Mouse (Mus musculus) kidney, postnatal 0 days (tissue): Measurements from ENCODE around the gene Spo11. TPM values are rescaled to one million over a fixed set of nuclear protein-coding genes. Genes with fewer than 3 reads are reported as not detected.
A peak's percentile ranks its signal among the peaks of the same experiment; 100 is the strongest.

Experiments used
- ATAC-seq: fragments of 200-750 bp; cut with Nextera tagmentation; replicated peaks from 2 replicates; pipeline ENCODE4 v1.8.0; 2017; ENCODE audit warnings: low read depth, moderate number of reproducible peaks, moderate TSS enrichment, moderate library complexity; ENCODE audit not compliant: low FRiP score
- DNase-seq: peaks from one replicate; pipeline ENCODE4 v3.0.0-alpha.2; 2016; ENCODE audit warnings: low spot score
- H3K27ac ChIP-seq: fragments of 300-500 bp; sonication (generic); 2 replicates; pipeline ENCODE4 v1.5.1; 2014; ENCODE audit warnings: mild to moderate bottlenecking
- H3K27me3 ChIP-seq: fragments of 300-500 bp; sonication (generic); 2 replicates; pipeline ENCODE4 v1.6.1; 2014; ENCODE audit warnings: low read length, mixed read lengths; ENCODE audit not compliant: insufficient read depth
- H3K36me3 ChIP-seq: fragments of 300-500 bp; sonication (generic); 2 replicates; pipeline ENCODE4 v1.6.1; 2014; ENCODE audit warnings: low read length, mixed read lengths; ENCODE audit not compliant: insufficient read depth
- H3K4me1 ChIP-seq: fragments of 300-500 bp; sonication (generic); replicated peaks from 2 replicates; pipeline ENCODE4 v1.6.1; 2014; ENCODE audit warnings: antibody characterized with exemption, low read length, mixed read lengths; ENCODE audit not compliant: insufficient read depth
- H3K4me2 ChIP-seq: fragments of 300-500 bp; sonication (generic); 2 replicates; pipeline ENCODE4 v1.6.1; 2014; ENCODE audit warnings: mild to moderate bottlenecking, low read length, moderate library complexity, mixed read lengths
- H3K4me3 ChIP-seq: fragments of 300-500 bp; sonication (generic); replicated peaks from 2 replicates; pipeline ENCODE4 v1.5.1; 2014; ENCODE audit warnings: low read depth, low read length
- H3K9ac ChIP-seq: fragments of 300-500 bp; sonication (generic); 2 replicates; pipeline ENCODE4 v1.6.1; 2014; ENCODE audit warnings: low read depth, low read length
- H3K9me3 ChIP-seq: fragments of 300-500 bp; sonication (generic); replicated peaks from 2 replicates; pipeline ENCODE4 v1.6.1; 2016; ENCODE audit warnings: low read length, inconsistent platforms, mixed read lengths
- CTCF ChIP-seq: IDR thresholded peaks from 2 replicates; pipeline ENCODE4 v1.5.1; 2016; ENCODE audit warnings: antibody characterized with exemption, low read depth, mild to moderate bottlenecking, moderate library complexity
- WGBS: fragments of 180-500 bp; shearing (Covaris S2); extraction: QIAGEN DNeasy Blood & Tissue Kit; methylation state at CpG from one replicate; pipeline ENCODE4 v1.1.7; 2014; 5-methylcytosine and 5-hydroxymethylcytosine counted together
- polyA plus RNA-seq: library from polyadenylated mRNA; unstranded; fragments of >200 nt; fragmentation: Nextera tagmentation; extraction: Ambion mirVana; gene quantifications from 2 replicates; pipeline ENCODE4 v1.2.1, GENCODE M21; 2015

Spo11 gene
- polyA plus RNA-seq, 1 experiment from 2014 or later, result 0.11 TPM

GRCm38 (mm10) chr2:172934891-172935740 is 42.4 kb upstream of the Spo11 start:
- H3K27ac ChIP-seq, result peak overlapping the region; percentile 78

GRCm38 (mm10) chr2:172935776-172936562 is 41.5 kb upstream of the Spo11 start:
- Histone ChIP-seq H3K4me2 (peak overlapping the region; percentile 95), H3K9me3 (no peaks in the 10 kb centered on the region), H3K27me3 (0 out of 2 replicates have a peak, but pooled peaks cover 5% of the 10 kb centered on the region), H3K4me3 (no peak overlapping the region), H3K27ac (peak overlapping the region; percentile 78), H3K4me1 (peaks cover 47% of the 10 kb centered on the region), H3K9ac (0 out of 2 replicates have a peak overlapping the region, but pooled peaks have one; percentile 54), H3K36me3 (no peaks in the 10 kb centered on the region)
- DNase-seq (peak; percentile 66), ATAC-seq (no peak)
- no peak for TF ChIP-seq CTCF
- WGBS, result 34% methylated on average over 12 of the region's 12 CpGs

More at GRCm38 (mm10) chr2:172934891-172935740, 42.4 kb upstream of the Spo11 start:
- peaks cover 56% of the 10 kb centered on the region for H3K4me1 ChIP-seq
- DNase-seq (peak; percentile 64), ATAC-seq (no peak)
- no peaks in the 10 kb centered on the region for H3K36me3 ChIP-seq
- H3K9ac ChIP-seq, result peak overlapping the region; percentile 54; the same call in 1 of the 2 replicates
- H3K9me3 ChIP-seq, result no peaks in the 10 kb centered on the region
- 24% methylated on average over 30 of the region's 30 CpGs for WGBS
- peak overlapping the region; percentile 44 for H3K4me2 ChIP-seq
- 0 out of 2 replicates have a peak, but pooled peaks cover 5% of the 10 kb centered on the region for H3K27me3 ChIP-seq
- 0 out of 2 replicates have a peak overlapping the region, but pooled peaks have one; percentile 7 for H3K4me3 ChIP-seq
- no peak for TF ChIP-seq CTCF

DNA sequence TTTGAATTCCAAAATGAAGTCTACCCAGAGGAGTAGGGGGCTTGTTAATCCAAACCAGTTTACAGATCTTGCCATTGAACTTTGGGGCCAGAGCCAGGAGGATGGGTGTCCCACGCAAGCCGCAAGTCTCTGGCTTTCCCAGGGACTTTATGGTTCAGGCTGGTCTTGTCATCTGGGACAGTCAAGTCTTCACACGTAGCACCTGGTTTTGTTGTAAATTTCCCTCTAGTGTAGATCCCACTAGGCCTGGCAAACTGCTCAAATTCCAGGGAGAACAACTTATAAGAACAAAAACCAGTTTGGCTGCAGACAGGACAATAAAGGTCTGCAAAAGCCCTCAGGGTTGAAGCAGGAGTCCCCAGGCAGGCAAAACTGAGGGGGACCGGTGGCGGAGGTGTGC is 40.7 kb upstream of the Spo11 start:
- DNase-seq (no peak), ATAC-seq (no peak)
- H3K4me3 ChIP-seq, result 0 out of 2 replicates have a peak overlapping the region, but pooled peaks have one; percentile 67
- H3K9me3 ChIP-seq, result no peaks in the 10 kb centered on the region
- 65% methylated on average over 5 of the region's 5 CpGs for WGBS
- H3K27ac ChIP-seq, result peak overlapping the region; percentile 68; the same call in 1 of the 2 replicates
- no peaks in the 10 kb centered on the region for H3K36me3 ChIP-seq
- peak overlapping the region; percentile 95 for H3K4me2 ChIP-seq
- no peak overlapping the region for H3K9ac ChIP-seq
- 0 out of 2 replicates have a peak, but pooled peaks cover 5% of the 10 kb centered on the region for H3K27me3 ChIP-seq
- H3K4me1 ChIP-seq, result peaks cover 43% of the 10 kb centered on the region
- TF ChIP-seq CTCF, result no peak

DNA sequence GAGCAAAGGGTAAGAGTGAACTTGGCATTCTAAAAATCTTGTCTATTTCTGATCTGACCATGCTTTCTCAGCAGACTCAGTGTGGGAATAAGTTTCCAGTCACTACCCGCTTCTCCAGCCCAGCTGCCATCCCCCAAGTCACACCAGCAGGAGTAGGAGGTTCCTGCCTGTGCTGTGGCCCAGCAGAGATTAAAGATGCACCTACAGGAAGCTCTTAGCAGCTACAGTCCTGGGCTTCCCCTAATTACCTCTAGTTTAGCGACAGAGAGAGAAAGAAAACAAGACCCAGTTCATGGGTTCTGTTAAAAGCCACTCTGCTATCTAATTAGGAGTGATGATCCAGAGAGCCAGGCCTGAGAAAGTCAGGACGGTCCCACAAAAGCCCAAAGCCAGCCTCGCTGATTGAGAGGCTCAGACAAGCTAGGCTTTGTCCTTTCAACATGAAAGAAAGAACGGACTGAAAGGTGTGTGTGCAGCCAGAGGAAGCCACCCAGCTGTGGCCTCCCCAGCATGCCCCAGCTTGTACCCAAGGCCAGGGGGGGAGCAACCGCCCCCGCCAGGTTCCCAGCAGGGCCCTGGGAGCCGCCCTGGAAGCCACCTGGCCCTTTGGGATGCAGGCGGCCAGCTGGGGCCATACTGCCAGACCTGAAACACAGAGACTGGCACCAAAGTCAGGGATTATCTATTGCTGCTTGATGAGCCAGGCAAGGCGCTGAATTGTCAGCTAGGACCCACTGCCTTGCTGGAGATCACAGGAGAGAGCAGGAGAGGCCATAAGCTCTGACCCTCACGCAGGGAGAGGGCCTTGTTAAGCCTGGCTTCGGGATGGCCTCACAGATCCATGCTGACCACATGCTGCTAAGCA is 39.9 kb upstream of the Spo11 start:
- Histone ChIP-seq H3K27ac (peak overlapping the region; percentile 68), H3K27me3 (0 out of 2 replicates have a peak, but pooled peaks cover 5% of the 10 kb centered on the region), H3K9me3 (no peaks in the 10 kb centered on the region), H3K9ac (peak overlapping the region; percentile 38; the same call in 1 of the 2 replicates), H3K4me2 (peak overlapping the region; percentile 95), H3K4me3 (peak overlapping the region; percentile 67), H3K4me1 (peaks cover 43% of the 10 kb centered on the region), H3K36me3 (no peaks in the 10 kb centered on the region)
- no peak for TF ChIP-seq CTCF
- 44% methylated on average over 12 of the region's 12 CpGs for WGBS
- peak; percentile 28 for DNase-seq
- no peak for ATAC-seq

DNA sequence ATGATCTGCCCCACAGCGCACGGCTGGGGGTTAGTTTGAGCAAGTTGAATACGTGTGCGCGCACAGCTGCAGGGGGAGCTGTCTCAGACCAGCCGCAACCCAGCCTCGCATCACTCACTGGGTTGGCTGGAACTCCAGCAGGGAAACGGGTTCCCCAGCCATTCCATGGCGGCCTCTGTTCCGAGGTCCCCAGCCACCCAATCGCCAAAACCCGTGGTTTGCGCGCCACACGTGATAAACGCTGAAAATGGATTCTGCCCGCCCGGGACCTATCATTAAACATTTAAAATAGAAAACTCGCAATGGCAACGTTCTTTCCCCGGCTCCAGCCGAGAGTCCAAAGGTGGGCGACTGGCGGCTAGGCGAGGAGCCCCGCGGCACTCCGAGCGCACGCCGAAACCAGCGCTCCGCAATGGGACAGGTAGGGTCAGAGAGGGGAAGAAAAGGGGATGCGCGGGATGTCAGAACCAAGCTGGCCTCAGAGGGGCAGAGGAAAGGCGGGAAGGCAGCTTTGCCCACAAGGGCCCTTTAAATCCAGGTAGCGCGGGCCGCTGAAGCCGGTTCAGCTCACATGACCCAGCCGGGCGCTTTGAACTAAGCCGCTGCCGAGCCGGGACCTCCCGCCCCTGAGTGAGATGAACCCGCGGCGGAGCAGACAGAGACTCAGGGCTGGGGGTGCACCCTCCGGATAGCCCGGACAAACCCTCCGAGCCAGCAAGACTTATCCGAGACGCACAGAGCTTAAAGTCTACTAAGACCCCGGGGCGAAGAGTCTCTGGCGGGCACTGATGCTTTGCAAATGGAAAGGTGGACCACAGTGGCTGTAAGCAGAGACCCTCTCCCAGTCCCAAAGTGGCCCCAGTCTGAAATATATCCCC is 38.5 kb upstream of the Spo11 start:
- Histone ChIP-seq H3K9ac (peak overlapping the region; percentile 80), H3K4me3 (peak overlapping the region; percentile 67), H3K4me2 (peak overlapping the region; percentile 95), H3K9me3 (no peaks in the 10 kb centered on the region), H3K27me3 (0 out of 2 replicates have a peak, but pooled peaks cover 5% of the 10 kb centered on the region), H3K36me3 (no peaks in the 10 kb centered on the region), H3K4me1 (peaks cover 33% of the 10 kb centered on the region), H3K27ac (peak overlapping the region; percentile 95)
- peak; percentile 72 for DNase-seq
- no peak for ATAC-seq
- peak; percentile 47 for TF ChIP-seq CTCF
- WGBS, result under 1% methylated on average over 57 of the region's 57 CpGs
